Mouse (Mus musculus) large intestine, adult 2 months (tissue): ENCODE measurements around the gene Gprc5b. TPM values are rescaled to one million over a fixed set of nuclear protein-coding genes. Genes with fewer than 3 reads are reported as not detected.

ENCODE experiments used
- DNase-seq: peaks from one replicate; pipeline ENCODE4 v3.0.0-alpha.2; 2012; ENCODE audit warnings: low read depth, low spot score
- WGBS: fragments of 180-500 bp; shearing (Covaris S2); methylation state at CpG from one replicate; pipeline ENCODE4 v1.1.7; 2018; 5-methylcytosine and 5-hydroxymethylcytosine counted together
- polyA plus RNA-seq: library from polyadenylated mRNA; depleted of rRNA; stranded (reverse); fragments of >200 nt; gene quantifications from 2 replicates; pipeline ENCODE4 v1.2.3, GENCODE M21; 2012; rRNA removed

The Gprc5b gene
- polyA plus RNA-seq, 1 experiment = 3.4 TPM

DNA sequence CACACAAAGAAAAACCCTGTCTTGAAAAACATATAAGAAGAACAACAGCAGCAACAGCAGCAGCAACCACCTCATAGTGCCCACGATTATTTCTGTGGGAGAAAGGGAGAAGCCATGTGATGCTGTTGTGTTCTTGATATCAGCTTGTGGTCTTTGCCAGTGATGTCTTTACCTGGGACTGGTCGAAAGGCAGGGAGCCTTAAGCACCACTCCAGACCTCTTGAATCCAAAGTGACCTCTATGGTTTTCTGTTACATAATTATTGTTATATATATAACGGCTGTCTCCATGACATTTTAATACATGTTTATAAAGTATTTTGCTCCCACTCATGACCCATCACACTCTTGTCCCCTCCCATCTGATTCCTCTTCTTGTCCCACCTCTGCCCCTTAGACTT is 69.5 kb downstream of the Gprc5b start:
- WGBS = 86% methylated on average over 3 of the region's 3 CpGs
- DNase-seq = no peak

DNA sequence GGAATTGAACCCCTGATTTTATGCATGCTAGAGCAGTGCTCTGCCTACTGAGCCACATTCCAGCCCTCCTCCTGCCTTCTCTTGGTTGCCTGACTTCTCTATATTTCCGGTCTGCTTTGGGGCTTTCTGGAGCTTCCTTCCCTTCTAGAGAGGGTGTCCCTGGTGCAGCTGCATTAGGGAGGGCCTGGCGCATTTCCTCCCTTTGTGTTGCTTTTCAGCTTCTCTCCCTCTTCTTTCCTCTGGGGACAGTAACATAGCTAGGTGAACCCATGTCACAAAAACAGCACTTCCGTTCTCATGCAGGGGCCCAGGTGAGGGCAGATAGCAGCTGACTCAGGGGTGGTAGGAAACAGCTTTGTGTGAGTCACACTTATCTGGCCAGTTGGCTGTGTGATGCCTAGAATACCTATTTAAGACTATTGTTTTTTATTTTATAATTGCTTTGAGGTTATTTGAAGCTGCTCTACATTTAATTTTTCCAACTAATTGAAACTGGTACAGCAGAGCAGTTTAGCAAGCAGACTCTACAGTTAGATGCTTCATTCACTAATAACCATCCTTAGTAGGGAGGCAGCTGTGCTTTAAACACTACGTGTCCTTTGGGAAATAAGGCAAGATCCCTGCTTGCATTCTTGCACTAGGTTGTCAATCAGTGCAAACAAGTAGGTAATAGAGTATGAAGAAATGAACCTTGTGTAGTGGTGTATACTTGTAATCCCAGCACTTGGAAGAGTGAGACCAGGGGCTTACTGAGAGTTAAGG is 72.4 kb downstream of the Gprc5b start:
- no peak for DNase-seq
- WGBS = 69% methylated on average over 4 of the region's 4 CpGs

Other genes starting within 250 kb of the Gprc5b start
- 0.62 and 0.88 TPM in 2 replicates for gene Iqck, start 139.5 kb downstream of the Gprc5b start, polyA plus RNA-seq
- gene Knop1, start 139.0 kb downstream of the Gprc5b start, polyA plus RNA-seq = 6.1 and 7.0 TPM in 2 replicates
- gene Gpr139, start 189.4 kb upstream of the Gprc5b start, polyA plus RNA-seq = not detected in 2 replicates